Mouse (Mus musculus): ENCODE measurements at regions not wholly inside any gene's neighbourhood (a gene's known extent, or its start where the extent isn't known, plus 50 kb on each side); places are given as distances from the start of the nearest gene placed in this dataset.
A peak's percentile ranks its signal among the peaks of the same experiment; 100 is the strongest.

DNA sequence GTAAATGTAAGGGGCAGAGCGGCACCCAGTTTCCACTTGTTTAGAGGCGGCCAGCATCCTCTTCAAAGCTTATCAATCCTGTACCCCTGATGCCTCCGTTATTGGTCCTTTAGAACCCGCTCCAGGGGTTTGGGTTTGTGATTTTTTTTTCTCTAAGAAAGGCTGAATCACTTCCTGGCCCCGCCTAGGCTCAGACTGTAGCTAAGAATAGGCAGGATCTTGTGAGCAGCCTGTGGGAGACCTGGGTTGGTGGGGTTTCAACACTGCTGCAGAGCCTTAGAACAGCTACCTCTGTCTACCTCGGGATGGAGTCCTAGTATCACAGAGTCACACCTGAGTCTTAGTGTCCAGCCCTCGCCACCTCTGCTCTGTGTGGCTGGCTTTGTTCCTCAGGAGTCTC, 327.9 kb downstream of the Matn1 start:
- ATAC-seq (ENCODE audit: low TSS enrichment), result peak; percentile 73

DNA sequence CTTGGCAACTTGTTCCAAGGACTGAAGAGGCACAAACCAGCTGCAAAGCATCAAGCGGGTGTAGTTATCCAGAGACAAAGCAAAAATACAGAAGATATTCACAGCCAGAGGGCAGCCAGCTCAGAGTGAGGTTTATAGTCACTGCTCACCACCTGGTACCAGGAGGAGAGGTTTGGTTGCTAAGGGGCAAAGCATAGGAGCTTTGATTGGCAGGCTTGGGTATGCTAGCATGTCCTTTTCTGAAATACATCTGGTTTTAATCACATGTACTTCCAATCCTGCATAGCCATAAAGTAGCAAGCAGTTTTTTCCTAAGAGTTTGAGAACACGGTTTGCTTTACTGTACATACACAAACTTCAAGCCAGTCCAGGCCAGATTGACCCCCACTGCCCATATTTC, 349.4 kb downstream of the Matn1 start:
- ATAC-seq (ENCODE audit: low TSS enrichment), result no peak

DNA sequence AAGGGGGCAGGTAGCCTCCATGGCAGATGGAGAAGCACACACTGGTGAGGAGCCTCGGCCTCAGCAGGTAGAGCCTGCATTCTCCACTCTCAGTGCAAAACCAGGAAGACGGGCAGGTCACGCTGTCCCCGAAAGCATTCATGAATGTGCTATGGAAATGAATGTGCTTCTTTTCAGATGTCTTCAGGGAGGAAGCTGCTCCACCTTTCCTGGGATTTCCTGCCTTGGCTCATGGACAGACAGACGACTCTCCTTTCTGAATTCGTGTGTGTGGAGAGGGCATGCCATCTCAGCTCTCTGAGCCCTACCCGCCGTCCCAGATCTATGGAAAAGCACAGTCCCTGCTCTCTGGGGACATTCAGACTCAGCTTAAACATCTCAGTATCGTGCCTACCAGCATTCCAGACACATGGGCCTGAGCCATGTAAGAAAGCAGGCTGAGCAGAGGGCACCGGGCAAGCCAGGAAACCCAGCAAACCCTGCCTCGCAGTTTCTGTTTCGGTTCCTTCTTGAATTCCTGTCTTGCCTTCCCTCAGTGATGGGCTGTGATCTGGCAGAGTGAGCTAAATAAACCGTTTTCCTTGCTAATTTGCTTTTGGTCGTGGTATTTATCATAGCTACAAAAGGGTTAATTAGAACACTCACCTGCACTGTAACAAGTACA, 354.0 kb downstream of the Matn1 start:
- no peak for ATAC-seq (ENCODE audit: low TSS enrichment)

DNA sequence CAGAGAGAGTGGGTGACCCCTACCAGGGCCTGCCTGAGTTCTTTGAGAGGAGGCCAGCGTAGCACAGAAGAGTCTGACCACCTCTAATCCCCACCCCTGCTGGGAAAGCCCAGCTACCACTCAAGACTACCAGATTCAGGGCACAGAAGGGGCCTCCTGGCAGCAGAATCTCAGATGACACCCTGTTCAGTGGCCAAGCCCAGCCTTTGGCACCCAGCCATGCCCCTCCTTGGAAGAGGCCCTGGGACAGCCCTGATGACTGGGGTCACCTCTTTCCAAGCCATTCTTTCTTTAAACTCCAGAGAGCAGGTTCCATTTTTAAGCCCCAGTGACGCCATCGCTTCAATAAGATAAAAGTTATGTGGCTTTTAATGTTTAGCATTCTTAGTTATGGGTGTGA, 359.8 kb downstream of the Matn1 start:
- ATAC-seq (ENCODE audit: low TSS enrichment), result no peak

DNA sequence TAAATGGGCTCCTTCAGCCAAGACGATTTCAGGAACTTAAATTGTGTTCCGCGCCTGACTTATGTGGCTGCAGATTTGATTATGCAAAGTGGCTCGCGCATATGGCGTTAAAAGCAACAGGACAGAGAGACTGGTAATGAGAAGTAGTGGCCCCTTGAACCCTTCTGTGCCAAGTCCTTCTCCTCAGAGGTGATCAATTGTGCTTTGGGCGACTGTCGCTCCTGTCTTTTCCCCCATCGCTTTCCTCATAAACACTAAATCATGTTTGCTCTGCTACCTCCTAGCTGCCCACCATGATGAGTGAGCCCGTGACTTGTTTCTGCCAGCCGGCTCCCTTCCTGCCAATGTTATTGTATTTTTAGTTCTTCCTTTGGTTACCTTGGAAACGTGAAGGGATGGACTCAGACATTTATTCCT, 360.2 kb downstream of the Matn1 start:
- ATAC-seq (ENCODE audit: low TSS enrichment), result peak; percentile 95

DNA sequence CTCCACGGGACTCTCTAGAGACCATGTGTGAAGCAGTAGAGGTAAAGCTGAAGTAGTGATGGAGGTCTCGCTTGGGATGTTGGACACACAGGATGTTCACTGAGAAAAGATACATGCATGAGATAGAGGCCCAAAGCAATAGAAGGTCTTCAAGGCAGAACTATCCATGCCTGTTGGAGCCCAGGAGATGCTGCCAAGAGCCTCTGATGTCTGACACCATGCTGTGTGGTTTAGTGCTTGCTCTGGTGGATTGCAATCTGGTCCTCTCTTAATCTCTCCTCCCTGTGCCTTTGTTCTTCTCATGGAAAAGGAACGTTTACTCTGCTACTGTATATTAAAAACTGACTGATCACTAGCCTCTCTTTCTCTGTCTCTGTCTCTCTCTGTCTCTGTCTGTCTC, 370.0 kb downstream of the Matn1 start:
- ATAC-seq (ENCODE audit: low TSS enrichment), result no peak

DNA sequence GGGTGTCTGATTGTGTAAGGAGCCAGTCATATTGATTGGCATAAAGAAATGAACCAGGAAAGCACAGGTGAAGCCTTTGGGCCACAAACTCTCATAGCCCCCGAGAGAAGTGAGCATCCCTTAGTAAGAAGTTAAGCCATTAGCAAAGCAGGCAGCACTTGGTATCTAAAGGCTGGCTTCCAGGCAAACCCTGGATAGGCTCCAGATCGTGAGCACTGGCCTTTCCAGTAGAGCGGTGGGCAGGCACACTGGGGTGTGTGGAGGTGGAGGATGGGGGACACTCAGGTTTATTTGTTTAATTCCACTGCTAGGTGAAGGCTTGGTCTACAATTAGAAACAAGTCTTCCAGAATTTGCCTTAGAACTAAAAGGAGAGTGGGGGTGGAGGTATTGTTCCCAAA, 371.9 kb downstream of the Matn1 start:
- no peak for ATAC-seq (ENCODE audit: low TSS enrichment)

DNA sequence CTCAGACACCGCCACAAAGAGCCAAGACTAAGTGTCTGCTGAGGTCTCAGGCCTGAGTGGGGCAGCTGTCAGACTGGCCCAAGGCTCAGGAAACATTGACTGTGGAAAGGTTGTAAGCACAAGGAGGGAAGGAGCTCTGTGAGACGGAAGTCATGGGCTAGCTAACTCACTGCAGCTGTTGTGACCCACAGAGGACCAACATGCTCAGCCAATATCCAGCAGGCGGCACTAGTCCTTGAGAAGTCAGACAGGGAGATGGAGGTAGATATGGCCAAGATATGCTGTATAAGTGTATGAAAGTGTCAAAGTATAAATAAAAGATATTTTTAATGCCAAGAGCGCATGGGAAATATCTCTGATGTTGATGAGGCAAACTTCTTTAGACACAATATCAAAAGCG, 378.1 kb downstream of the Matn1 start:
- ATAC-seq (ENCODE audit: low TSS enrichment), result no peak

DNA sequence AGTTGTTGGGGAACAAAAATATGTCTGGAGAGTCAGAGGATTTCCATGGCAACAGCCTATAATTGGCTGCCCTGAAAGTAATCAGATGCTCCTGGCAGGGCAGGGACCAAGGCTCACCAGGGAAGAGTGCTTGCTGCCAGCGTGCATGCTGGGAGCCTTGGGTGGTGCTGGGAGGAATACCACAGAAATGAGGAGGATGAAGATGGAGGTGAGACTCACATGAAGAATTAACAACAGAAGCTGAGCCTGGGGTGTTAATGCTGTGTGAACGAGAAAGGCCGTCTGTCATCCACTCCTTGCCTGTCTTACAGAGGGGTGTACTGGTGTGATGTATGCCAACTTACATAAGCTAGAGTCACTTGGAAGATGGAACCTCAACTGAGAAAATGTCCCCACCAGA, 380.3 kb downstream of the Matn1 start:
- ATAC-seq (ENCODE audit: low TSS enrichment), result peak; percentile 62

DNA sequence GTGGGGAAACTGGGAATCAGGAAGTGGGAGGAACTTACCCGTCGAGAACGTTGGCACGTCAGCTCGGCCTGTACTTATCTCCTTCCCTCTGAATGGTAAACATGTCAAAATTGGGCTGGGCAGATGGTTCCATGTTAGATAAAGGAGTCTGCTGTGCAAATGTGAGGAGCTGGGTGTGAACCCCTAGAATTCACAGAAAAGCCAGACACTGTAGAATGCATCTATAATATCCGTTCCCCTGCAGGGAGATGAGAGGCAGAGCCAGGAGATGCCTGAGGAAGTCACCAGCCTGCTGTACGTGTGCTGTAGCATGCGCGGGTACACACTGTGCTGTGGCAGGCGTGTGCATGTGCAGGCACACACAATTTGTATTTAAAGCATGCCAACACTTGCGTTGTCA, 381.0 kb downstream of the Matn1 start:
- peak; percentile 50 for ATAC-seq (ENCODE audit: low TSS enrichment)

DNA sequence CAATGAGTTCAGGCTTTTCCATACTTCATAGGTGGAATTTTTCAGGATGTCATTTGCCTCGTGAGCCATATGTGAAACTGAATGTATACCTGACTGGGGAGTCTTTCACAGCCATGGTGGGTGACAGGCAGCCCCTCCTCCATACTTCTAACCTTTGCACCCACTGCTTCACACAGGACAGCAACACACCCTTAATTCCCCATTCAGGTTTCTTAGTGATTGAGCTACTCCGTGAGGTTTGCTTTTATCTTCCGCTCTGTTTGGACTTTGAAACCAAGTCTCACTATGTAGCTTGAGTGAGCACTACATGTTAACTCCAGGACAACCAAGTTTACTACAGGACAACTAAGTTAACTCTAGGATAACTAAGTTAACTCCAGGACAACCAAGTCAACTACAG, 381.4 kb downstream of the Matn1 start:
- ATAC-seq (ENCODE audit: low TSS enrichment), result no peak

DNA sequence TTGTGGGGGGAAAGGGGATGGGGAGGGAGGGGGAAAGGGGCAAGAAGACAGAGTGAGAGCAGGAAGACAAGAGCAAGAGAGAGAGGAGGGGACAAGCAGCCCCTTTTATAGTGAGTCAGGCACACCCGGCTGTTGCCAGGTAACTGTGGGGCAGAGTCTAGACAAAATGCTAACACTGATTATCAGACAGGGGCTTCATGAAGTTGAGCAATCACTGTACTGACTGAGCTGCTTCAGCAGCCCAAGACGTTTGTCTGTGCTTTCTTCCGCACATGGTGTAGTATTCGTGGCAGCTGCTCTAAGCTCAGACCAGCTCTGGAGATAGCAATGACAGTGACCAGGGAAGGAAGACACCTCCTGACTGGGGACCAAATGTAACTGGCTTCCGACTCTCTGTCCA, 385.2 kb downstream of the Matn1 start:
- no peak for ATAC-seq (ENCODE audit: low TSS enrichment)

DNA sequence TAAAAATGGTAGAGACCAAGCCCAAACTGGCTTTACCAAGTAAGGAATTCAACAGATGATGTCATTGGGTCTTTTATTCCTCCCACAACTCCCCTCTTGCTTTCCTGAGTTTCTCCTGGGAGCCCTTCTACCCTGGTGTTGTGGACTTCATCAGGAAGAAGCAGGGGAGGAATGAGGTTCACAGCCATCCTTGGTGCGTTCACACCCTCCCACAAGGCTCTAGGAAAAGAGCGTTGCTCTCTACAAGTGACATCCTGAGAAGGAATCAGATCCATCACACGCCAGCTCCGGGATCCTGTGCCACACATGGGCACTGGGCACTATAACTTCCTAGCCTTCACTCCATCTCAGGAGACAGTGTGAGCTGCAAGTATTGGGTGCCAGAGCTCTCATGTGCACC, 387.5 kb downstream of the Matn1 start:
- peak; percentile 44; the same call in 1 of the 2 replicates for ATAC-seq (ENCODE audit: low TSS enrichment)

DNA sequence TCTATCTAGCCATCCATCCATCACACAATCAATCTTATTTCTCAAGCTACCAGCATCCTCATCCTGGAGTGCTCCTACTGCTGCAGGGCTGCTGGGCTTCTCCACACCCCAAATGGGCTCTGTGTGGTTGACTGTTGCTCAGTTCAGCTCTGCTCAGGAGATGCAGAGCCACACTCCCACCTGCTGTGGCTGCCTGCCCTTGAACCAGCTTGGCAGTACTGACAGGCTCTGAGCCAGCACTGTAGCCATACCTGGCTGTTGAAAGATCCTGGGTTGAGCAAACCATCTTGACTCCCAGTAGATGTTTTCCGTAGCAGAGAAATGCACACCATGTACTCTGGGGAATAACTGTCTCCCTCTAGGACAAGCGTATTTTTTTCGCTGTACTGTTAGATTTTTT, 392.6 kb downstream of the Matn1 start:
- ATAC-seq (ENCODE audit: low TSS enrichment), result no peak

DNA sequence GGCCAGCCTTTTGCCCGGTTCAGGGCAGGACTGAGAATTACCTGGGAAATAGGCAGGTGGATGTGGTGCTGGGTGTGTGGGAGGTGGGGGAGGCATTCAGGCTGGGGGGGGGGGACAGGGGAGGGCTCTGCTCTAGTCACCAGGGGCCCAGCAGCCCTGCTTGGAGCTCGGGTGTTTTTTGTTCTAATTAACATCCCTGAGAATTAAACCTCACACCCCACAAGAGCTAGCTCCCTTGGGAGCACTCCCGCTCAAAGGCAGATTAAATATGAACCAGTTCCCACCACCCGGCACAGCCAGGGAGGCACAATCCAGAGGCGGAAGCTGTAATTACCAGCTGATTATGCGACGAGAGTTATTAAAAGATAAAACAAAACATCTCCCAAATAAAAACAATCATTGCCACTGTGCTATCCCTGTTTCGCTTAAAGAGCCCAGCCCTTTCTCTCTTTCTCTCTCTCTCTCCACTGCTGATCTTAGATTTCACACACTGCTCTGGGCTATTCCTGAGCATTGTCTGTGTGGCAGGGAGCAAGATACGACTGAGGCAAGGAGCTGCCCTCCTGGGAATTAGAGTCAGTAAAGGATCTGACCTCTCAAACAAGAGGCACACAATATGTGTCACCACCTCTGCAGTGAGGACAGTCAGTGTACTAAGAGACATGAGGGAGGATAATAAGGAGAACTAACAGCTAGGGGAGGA, 397.0 kb downstream of the Matn1 start:
- no peak for ATAC-seq (ENCODE audit: low TSS enrichment)

DNA sequence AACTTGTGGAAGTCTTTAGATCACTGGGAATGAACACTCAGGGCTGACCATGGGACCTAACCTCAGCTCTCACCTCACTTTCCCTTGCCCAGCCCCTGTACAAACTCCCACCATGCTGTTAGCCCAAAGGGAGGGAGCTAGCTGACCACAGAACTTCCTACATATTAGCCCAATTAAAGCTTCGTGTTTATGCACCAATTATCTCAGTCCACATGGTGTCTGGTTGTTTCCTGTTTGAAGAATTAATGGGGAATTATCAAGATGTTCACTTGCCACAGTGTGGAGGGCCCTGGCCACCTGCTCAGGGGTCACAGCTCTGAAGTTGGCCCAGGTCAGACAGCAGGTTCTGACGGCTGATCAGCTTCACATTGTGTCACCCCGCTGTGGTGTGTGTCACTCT, 402.5 kb downstream of the Matn1 start:
- no peak for ATAC-seq (ENCODE audit: low TSS enrichment)

DNA sequence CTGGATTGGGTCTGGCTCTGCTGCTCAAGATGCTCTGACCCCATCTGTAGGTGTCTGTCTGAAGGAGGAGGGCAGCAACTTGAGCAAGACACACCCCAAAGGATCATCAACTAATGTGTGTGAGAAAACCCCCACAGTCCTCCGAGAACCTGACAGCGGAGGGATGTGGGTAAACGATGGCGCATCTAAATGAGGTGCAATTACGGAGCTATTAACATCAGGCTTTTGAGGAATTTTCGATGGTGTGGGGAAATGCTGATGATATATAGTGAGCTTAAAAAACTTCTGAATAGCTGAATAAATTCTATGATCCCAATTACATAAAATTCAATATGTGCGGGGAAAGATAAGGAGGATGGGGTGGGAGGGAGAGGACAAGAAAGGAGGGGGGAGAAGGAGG, 406.1 kb downstream of the Matn1 start:
- no peak for ATAC-seq (ENCODE audit: low TSS enrichment)

DNA sequence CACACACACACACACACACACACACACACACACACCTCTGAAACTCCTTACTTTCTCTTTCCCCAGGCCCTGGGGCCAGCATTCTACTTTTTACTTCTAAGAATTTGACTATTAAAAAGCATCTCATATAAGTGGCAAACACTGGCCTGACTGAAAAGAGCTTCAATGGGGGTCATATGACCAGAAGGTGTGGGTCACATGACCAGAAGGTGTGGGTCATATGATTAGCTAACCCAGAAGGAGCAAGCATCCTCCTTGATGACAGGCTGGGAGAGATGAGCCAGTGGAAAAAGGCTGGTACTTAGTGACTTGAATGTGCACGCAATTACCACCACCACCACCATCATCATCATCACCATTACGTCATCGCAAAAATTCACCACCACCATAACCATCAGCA, 410.7 kb downstream of the Matn1 start:
- ATAC-seq (ENCODE audit: low TSS enrichment), result no peak

DNA sequence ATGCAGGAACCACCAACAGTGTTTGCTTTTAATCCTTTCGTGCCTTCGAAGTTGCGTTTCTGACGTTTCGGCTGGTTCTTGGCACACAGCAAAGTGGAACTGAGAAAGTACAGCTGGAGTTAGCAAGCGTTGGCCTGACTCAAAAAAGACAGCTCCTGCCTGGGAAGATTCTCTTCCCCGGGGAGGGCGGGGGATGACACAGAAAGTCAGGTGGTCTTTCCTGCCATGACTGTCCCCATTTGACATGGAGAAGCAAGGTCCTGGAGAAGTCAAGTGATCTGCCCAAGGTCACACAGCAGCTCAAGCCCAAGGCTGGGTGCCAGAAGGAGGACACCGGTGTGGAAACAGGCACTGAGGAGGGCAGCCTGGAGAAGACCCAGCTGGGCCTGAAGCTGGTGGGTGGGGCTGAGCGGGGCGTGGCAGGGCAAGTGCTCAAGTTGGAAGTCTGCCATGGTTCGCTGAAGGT, 411.4 kb downstream of the Matn1 start:
- peak; percentile 68 for ATAC-seq (ENCODE audit: low TSS enrichment)

DNA sequence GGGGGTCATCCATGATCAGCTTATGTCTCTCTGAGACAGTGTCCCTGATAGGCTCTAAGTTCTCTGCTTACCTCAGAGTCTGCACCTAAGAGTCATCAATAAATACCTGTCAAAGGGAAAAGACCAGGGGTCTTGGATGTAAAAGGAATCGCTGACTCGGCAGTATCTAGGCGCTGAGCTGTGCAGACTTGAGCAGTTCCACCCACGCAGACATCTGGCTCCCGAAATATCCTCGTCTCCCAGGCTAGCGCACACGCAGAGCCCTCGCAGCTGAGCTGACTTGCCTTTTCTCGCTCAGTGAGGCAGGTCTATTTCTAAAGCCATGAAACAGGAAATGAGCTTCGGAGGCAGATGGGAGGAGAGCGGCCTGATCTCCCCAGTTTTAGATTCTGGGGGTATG, 412.1 kb downstream of the Matn1 start:
- peak; percentile 77 for ATAC-seq (ENCODE audit: low TSS enrichment)

DNA sequence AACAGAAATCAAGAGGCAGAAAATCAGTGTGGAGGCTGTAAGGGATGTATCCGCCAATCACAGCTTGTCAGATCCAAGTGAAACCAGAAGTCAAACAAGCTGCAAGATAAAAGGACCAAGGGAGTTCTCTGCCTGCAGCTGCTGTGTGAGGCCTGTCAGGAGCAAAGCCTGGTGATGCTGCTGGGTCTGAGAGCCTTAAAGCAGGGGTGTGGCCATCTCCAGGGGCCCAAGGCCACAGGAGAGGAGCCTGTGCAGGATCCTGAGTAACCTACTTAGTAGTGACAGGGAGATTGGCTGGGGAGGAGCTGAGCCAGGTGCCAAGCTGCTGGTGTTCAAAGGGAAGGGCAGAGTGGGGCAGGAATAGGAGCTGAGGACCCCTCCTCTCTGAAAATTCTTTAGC, 418.8 kb downstream of the Matn1 start:
- no peak for ATAC-seq (ENCODE audit: low TSS enrichment)

DNA sequence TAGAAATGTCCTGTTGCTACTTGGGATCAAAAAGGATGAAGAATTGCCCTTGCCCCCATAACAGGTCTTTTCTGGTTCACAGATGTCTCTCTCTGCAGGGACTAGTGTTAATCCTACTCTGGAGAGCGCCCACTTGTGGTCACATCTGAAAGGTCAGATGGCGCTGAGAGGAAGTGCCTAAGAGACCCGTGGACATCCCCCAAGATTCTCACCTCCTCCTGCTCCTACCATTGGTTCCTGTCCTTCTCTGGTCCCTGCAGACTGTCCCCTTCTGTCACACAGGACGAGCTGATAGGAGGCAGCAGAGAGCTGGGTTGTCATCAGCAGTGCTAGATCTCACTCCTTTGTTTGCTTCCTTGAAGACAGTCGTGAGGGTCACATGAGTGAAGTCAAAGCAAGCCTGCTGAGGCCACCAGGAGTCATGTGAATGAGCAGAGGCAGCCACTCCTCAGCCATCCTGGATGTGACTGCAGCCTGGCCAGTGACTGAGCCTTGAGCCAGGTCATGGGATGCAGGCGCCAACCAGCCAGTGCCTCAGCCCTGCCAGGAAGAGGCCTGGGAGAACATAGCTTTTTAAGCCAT, 420.6 kb downstream of the Matn1 start:
- ATAC-seq (ENCODE audit: low TSS enrichment), result no peak

DNA sequence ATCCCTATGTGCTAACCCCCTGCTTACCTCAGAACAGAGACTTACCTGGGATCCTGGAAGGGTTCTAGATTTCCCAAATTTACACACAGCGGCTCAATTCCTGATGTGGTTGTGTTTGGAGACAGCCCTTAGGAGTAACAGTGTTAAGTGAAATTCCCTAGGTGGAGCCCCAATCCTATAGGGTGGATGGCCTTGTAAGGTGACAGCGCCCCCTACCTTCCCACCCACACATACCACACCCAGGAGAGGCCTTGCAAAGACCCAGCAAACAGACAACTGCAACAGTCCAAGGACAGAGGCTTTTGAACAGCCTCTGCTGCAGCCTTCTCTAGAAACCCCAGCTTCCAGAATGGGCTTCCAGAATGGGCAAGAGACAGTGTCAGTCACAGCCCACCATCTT, 421.8 kb downstream of the Matn1 start:
- ATAC-seq (ENCODE audit: low TSS enrichment), result no peak

All from frontal cortex, adult (tissue).